Mouse (Mus musculus) CH12.LX (cell line): Measurements from ENCODE around the gene Vangl2. TPM values are rescaled to one million over a fixed set of nuclear protein-coding genes. Genes with fewer than 3 reads are reported as not detected.

ENCODE experiments used
- DNase-seq: peaks from one replicate; pipeline ENCODE4 v3.0.0-alpha.2; 2013; ENCODE audit errors: extremely low read depth
- H3K27ac ChIP-seq: 2 replicates; pipeline ENCODE4 v1.5.1; 2012; ENCODE audit warnings: low read depth, mild to moderate bottlenecking, control low read depth, moderate library complexity; ENCODE audit not compliant: insufficient read depth
- H3K27me3 ChIP-seq: replicated peaks from 2 replicates; pipeline ENCODE3; 2012; ENCODE audit warnings: inconsistent platforms
- H3K36me3 ChIP-seq, 2 experiments: replicated peaks in 1 of 2; 2 replicates each; pipeline versions ENCODE3 to v1.6.1; 2012; ENCODE audit warnings: inconsistent platforms in 1 of 2, low read length in 1 of 2, mild to moderate bottlenecking in 1 of 2, mixed read lengths in 1 of 2, moderate library complexity in 1 of 2; ENCODE audit not compliant: control insufficient read depth in 1 of 2, insufficient read depth in 1 of 2
- H3K4me1 ChIP-seq, 2 experiments: 2 replicates each; pipeline ENCODE4 v1.6.1; 2012; ENCODE audit warnings: inconsistent platforms in 1 of 2, moderate library complexity in 1 of 2; ENCODE audit not compliant: insufficient read depth in 2 of 2, control insufficient read depth in 1 of 2
- H3K4me2 ChIP-seq: 2 replicates; pipeline ENCODE4 v1.6.1; 2012; ENCODE audit warnings: low read depth, mild to moderate bottlenecking, control low read depth; ENCODE audit not compliant: poor library complexity, insufficient read depth, severe bottlenecking
- H3K4me3 ChIP-seq, 3 experiments: fragments of 150-350 bp in 1 of 3; sonication (generic) in 1 of 3; replicated peaks in 1 of 3; 2 replicates each; pipeline versions ENCODE3 to v1.5.1; 2011 to 2012; ENCODE audit warnings: low read depth in 2 of 3, low read length in 2 of 3, mild to moderate bottlenecking in 2 of 3, moderate library complexity in 2 of 3, control low read depth in 1 of 3, improper control_type of control experiment in 1 of 3, inconsistent platforms in 1 of 3, mixed read lengths in 1 of 3; ENCODE audit not compliant: poor library complexity in 1 of 3
- H3K79me2 ChIP-seq: replicated peaks from 2 replicates; pipeline ENCODE4 v1.6.1; 2012; ENCODE audit warnings: mild to moderate bottlenecking, moderate library complexity; ENCODE audit not compliant: control insufficient read depth, poor library complexity, insufficient read depth, severe bottlenecking; ENCODE audit errors: extremely low read depth
- H3K9ac ChIP-seq: 2 replicates; pipeline ENCODE4 v1.6.1; 2012; ENCODE audit warnings: low read depth, mild to moderate bottlenecking, control low read depth, moderate library complexity; ENCODE audit not compliant: insufficient read depth
- H3K9me3 ChIP-seq: replicated peaks from 2 replicates; pipeline ENCODE3; 2012; ENCODE audit warnings: low read length, inconsistent platforms, mixed read lengths
- BHLHE40 ChIP-seq: IDR thresholded peaks from 2 replicates; pipeline ENCODE4 v1.6.1; 2011; ENCODE audit warnings: mild to moderate bottlenecking, low read depth, low read length, improper control_type of control experiment
- CHD1 ChIP-seq: IDR thresholded peaks from 2 replicates; pipeline ENCODE4 v1.6.1; 2012; ENCODE audit warnings: low read depth, low read length, improper control_type of control experiment, inconsistent platforms
- CHD2 ChIP-seq: IDR thresholded peaks from 2 replicates; pipeline ENCODE4 v1.6.1; 2011; ENCODE audit warnings: low read length, improper control_type of control experiment
- E2F4 ChIP-seq: IDR thresholded peaks from 2 replicates; pipeline ENCODE4 v1.6.1; 2011; ENCODE audit warnings: low read depth, low read length, improper control_type of control experiment; ENCODE audit not compliant: insufficient replicate concordance
- ELF1 ChIP-seq: IDR thresholded peaks from 2 replicates; pipeline ENCODE4 v1.6.1; 2014; ENCODE audit warnings: low read depth, mild to moderate bottlenecking, inconsistent platforms, low read length, improper control_type of control experiment
- EP300 ChIP-seq: IDR thresholded peaks from 2 replicates; pipeline ENCODE4 v1.6.1; 2011; ENCODE audit warnings: low read length, improper control_type of control experiment
- ETS1 ChIP-seq: conservative IDR thresholded peaks from 2 replicates; pipeline ENCODE4 v1.6.1; 2012; ENCODE audit warnings: low read depth, mild to moderate bottlenecking, inconsistent platforms, low read length, improper control_type of control experiment, moderate library complexity
- GABPA ChIP-seq: IDR thresholded peaks from 2 replicates; pipeline ENCODE4 v1.6.1; 2012; ENCODE audit warnings: low read depth, low read length, improper control_type of control experiment, inconsistent platforms; ENCODE audit not compliant: insufficient replicate concordance
- HCFC1 ChIP-seq: IDR thresholded peaks from 2 replicates; pipeline ENCODE4 v1.6.1; 2012; ENCODE audit warnings: low read depth, mild to moderate bottlenecking, inconsistent platforms, low read length, improper control_type of control experiment
- KAT2A ChIP-seq: IDR thresholded peaks from 2 replicates; pipeline ENCODE4 v1.6.1; 2012; ENCODE audit warnings: low read length, improper control_type of control experiment, inconsistent platforms; ENCODE audit not compliant: insufficient replicate concordance
- MAX ChIP-seq: IDR thresholded peaks from 2 replicates; pipeline ENCODE4 v1.6.1; 2011; ENCODE audit warnings: low read length, improper control_type of control experiment
- MAZ ChIP-seq: IDR thresholded peaks from 2 replicates; pipeline ENCODE4 v1.6.1; 2012; ENCODE audit warnings: low read depth, mild to moderate bottlenecking, inconsistent platforms, low read length, improper control_type of control experiment, moderate library complexity
- MEF2A ChIP-seq: IDR thresholded peaks from 2 replicates; pipeline ENCODE4 v1.6.1; 2014; ENCODE audit warnings: low read depth, mild to moderate bottlenecking, inconsistent platforms, low read length, improper control_type of control experiment, borderline replicate concordance
- MXI1 ChIP-seq: IDR thresholded peaks from 2 replicates; pipeline ENCODE4 v1.6.1; 2011; ENCODE audit warnings: mild to moderate bottlenecking, low read depth, low read length, improper control_type of control experiment
- NELFE ChIP-seq: IDR thresholded peaks from 2 replicates; pipeline ENCODE4 v1.6.1; 2011; ENCODE audit warnings: low read depth, low read length, improper control_type of control experiment
- PAX5 ChIP-seq: IDR thresholded peaks from 2 replicates; pipeline ENCODE4 v1.6.1; 2012; ENCODE audit warnings: low read length, inconsistent platforms, mixed read lengths
- POLR2A ChIP-seq: IDR thresholded peaks from 2 replicates; pipeline ENCODE4 v1.6.1; 2011; ENCODE audit warnings: low read depth, mild to moderate bottlenecking, improper control_type of control experiment, low read length
- POLR2AphosphoS2 ChIP-seq: IDR thresholded peaks from 2 replicates; pipeline ENCODE4 v1.6.1; 2011; ENCODE audit warnings: low read depth, low read length, improper control_type of control experiment
- RAD21 ChIP-seq: IDR thresholded peaks from 2 replicates; pipeline ENCODE4 v1.6.1; 2011; ENCODE audit warnings: low read depth, mild to moderate bottlenecking, low read length, improper control_type of control experiment, moderate library complexity
- SMC3 ChIP-seq: IDR thresholded peaks from 2 replicates; pipeline ENCODE4 v1.6.1; 2011; ENCODE audit warnings: low read depth, low read length, improper control_type of control experiment
- TBP ChIP-seq: conservative IDR thresholded peaks from 2 replicates; pipeline ENCODE4 v1.6.1; 2011; ENCODE audit warnings: low read depth, low read length, improper control_type of control experiment
- TCF12 ChIP-seq: IDR thresholded peaks from 2 replicates; pipeline ENCODE4 v1.6.1; 2014; ENCODE audit warnings: low read depth, mild to moderate bottlenecking, inconsistent platforms, low read length, improper control_type of control experiment
- ZC3H11A ChIP-seq: IDR thresholded peaks from 2 replicates; pipeline ENCODE4 v1.6.1; 2012; ENCODE audit warnings: low read depth, mild to moderate bottlenecking, inconsistent platforms, low read length, improper control_type of control experiment
- ZMIZ1 ChIP-seq: IDR thresholded peaks from 2 replicates; pipeline ENCODE4 v1.6.1; 2012; ENCODE audit warnings: low read depth, mild to moderate bottlenecking, inconsistent platforms, low read length, improper control_type of control experiment
- ZNF384 ChIP-seq: IDR thresholded peaks from 2 replicates; pipeline ENCODE4 v1.6.1; 2012; ENCODE audit warnings: low read depth, low read length, improper control_type of control experiment, inconsistent platforms
- dilution Hi-C: fragments of 300-500 bp; cut with MboI; formaldehyde crosslinking; loops from 2 replicates; pipeline ENCODE4 v1.14.3; 2020; ENCODE audit warnings: low sequenced_read_pairs; ENCODE audit not compliant: extremely low pct_unique_long_range_greater_than_20kb, extremely low pct_ligation_motif_present
- in situ Hi-C: fragments of 300-500 bp; cut with MboI; formaldehyde crosslinking; loops from 3 replicates; pipeline ENCODE4 v1.14.3; 2019; ENCODE audit warnings: low sequenced_read_pairs, low pct_ligation_motif_present, low pct_unique_long_range_greater_than_20kb, mixed read lengths
- polyA plus RNA-seq: library from polyadenylated mRNA; unstranded; fragments of >175 nt; gene quantifications from 2 replicates; pipeline ENCODE4 v1.2.1, GENCODE M21; 2012; ENCODE audit warnings: low read depth; ENCODE audit not compliant: insufficient read length
- total RNA-seq, 2 experiments: library from RNA; depleted of rRNA; stranded (reverse); fragments of 300-350 nt in 1 of 2; fragments of >200 nt in 1 of 2; gene quantifications; 2 replicates each; pipeline ENCODE4 v1.2.3; 2012 to 2014

Gene Vangl2
- total and polyA plus RNA-seq, 3 experiments = 3.6 to 7.9 (median 7.3) TPM

DNA sequence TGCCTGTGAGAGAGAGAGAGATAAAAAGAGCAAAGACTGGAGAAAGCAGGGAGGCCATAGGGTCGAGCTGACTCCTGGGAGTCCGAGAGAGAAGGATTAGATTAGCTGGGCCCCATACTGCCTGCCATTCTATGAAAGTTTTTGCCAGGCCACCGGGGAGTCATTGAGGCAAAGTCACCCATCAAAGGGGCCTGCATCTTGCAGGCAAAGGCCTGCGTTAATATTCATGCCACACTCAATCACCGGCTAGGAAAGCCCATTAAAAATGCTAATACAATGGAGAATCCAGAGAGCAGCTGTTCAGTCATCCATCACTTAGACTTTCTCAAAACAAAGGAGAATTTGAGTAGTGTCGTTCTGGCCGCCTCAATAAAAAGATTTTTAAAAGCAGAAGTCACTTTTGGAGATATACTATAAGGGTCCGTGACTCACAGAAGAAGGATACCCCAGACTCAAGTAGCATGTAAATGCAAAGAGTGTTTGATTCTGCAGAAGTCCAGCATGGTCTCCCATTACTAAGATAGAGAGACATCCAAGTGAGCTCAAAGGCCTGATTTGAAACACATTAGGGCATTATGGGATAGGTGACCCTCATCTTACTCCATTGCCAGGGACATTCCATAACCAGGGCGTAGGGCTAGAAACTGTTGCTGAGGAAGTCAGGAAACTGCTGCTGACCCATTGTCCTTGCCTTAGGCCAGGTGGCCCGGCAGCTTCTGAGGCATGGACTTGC is 57.2 kb downstream of the Vangl2 start:
- H3K4me3 ChIP-seq = no peak overlapping the region
- H3K4me1 ChIP-seq = peaks cover 10 to 20% of the 10 kb centered on the region in 2 experiments
- no peak overlapping the region for H3K27ac ChIP-seq
- in situ Hi-C loops (no loop called here), dilution Hi-C loops (no loop called here)
- H3K9ac ChIP-seq = no peak overlapping the region
- no peaks in the 10 kb centered on the region for H3K79me2 ChIP-seq
- peaks cover 2% of the 10 kb centered on the region for H3K9me3 ChIP-seq
- DNase-seq = no peak
- no peak overlapping the region for H3K4me2 ChIP-seq
- TF ChIP-seq RAD21 = no peak
- no peak for TF ChIP-seq POLR2AphosphoS2
- no peak for TF ChIP-seq POLR2A
- TF ChIP-seq CHD1 = no peak
- no peak for TF ChIP-seq ZC3H11A
- TF ChIP-seq TBP = no peak
- TF ChIP-seq EP300 = no peak
- TF ChIP-seq KAT2A = no peak
- no peak for TF ChIP-seq MAZ
- TF ChIP-seq MAX = no peak
- TF ChIP-seq ZMIZ1 = no peak
- TF ChIP-seq ZNF384 = no peak
- TF ChIP-seq MEF2A = no peak
- H3K36me3 ChIP-seq = no peaks in the 10 kb centered on the region
- no peaks in the 10 kb centered on the region for H3K27me3 ChIP-seq

- H3K27ac ChIP-seq = no peak overlapping the region
- H3K27me3 ChIP-seq = no peaks in the 10 kb centered on the region
- no peak for TF ChIP-seq E2F4
- TF ChIP-seq ZNF384 = no peak
- no peak for TF ChIP-seq SMC3
- TF ChIP-seq NELFE = no peak
- no peak for TF ChIP-seq CHD2
- TF ChIP-seq MXI1 = no peak
- no peak for TF ChIP-seq POLR2AphosphoS2
- TF ChIP-seq TCF12 = no peak
- TF ChIP-seq CHD1 = no peak
- TF ChIP-seq ELF1 = no peak
- TF ChIP-seq BHLHE40 = no peak
- no peak for TF ChIP-seq HCFC1
- TF ChIP-seq POLR2A = no peak
- TF ChIP-seq MEF2A = no peak
- no peak for TF ChIP-seq PAX5
- TF ChIP-seq ETS1 = no peak
- TF ChIP-seq GABPA = no peak
- in situ Hi-C loops = no loop called here
- dilution Hi-C loops = no loop called here
- H3K9me3 ChIP-seq = no peaks in the 10 kb centered on the region
- no peak for DNase-seq
- no peaks in the 10 kb centered on the region for H3K36me3 ChIP-seq
- no peak overlapping the region for H3K4me3 ChIP-seq
- peaks cover 12 to 14% of the 10 kb centered on the region in 2 experiments for H3K4me1 ChIP-seq
- H3K79me2 ChIP-seq = no peaks in the 10 kb centered on the region
- H3K9ac ChIP-seq = no peak overlapping the region
- no peak overlapping the region for H3K4me2 ChIP-seq
Measured at GRCm38 (mm10) chr1:171969221-171969620, 59.0 kb downstream of the Vangl2 start.
